Mouse (Mus musculus) macrophage (primary cell): Measurements from ENCODE around the gene Gtf3c2. TPM values are rescaled to one million over a fixed set of nuclear protein-coding genes. Genes with fewer than 3 reads are reported as not detected.

Source experiments
- H3K27ac ChIP-seq: fragments of 350-480 bp; formaldehyde crosslinking; 2 replicates; pipeline ENCODE4 v1.9.0; 2021
- H3K36me3 ChIP-seq: fragments of 350-480 bp; formaldehyde crosslinking; 2 replicates; pipeline ENCODE4 v1.9.0; 2021; ENCODE audit errors: inconsistent target
- H3K4me3 ChIP-seq: fragments of 350-480 bp; formaldehyde crosslinking; 2 replicates; pipeline ENCODE4 v1.9.0; 2021; ENCODE audit errors: inconsistent target
- H3K79me2 ChIP-seq: fragments of 350-480 bp; formaldehyde crosslinking; 2 replicates; pipeline ENCODE4 v1.9.0; 2021; ENCODE audit errors: inconsistent target
- WGBS: methylation state at CpG from one replicate; pipeline ENCODE4 v1.1.7; 2026; ENCODE audit warnings: inconsistent platforms; ENCODE audit not compliant: missing documents; 5-methylcytosine and 5-hydroxymethylcytosine counted together
- polyA plus RNA-seq: library from polyadenylated mRNA; stranded (reverse); fragments of 250-400 nt; gene quantifications from 3 replicates; pipeline ENCODE4 v1.2.4, GENCODE M21; 2018; ENCODE audit warnings: inconsistent platforms

Gtf3c2 gene
- polyA plus RNA-seq, 1 experiment from 2014 or later = 29.5 TPM

GRCm38 (mm10) chr5:31192939-31193630 lies 13.1 kb upstream of the Gtf3c2 start, which contains the start of the genes Snx17 and Eif2b4:
Gene Snx17 (plus strand): TSS chr5:31193227.
Gene Eif2b4 (minus strand): TSS chr5:31193430.
- peak within 1 kb of the TSS; percentile 99 for H3K4me3 ChIP-seq
- under 1% methylated on average over 48 of the region's 48 CpGs for WGBS
- peak within 1 kb of the TSS; percentile 90 for H3K27ac ChIP-seq
- H3K36me3 ChIP-seq = peaks cover 48% of the 10 kb centered on the region
- peaks cover 51% of the 10 kb centered on the region for H3K79me2 ChIP-seq

GRCm38 (mm10) chr5:31192045-31192938 lies 12.3 kb upstream of the Gtf3c2 start:
- H3K4me3 ChIP-seq = peak overlapping the region; percentile 99
- H3K36me3 ChIP-seq = peaks cover 46% of the 10 kb centered on the region
- peak overlapping the region; percentile 90 for H3K27ac ChIP-seq
- peaks cover 43% of the 10 kb centered on the region for H3K79me2 ChIP-seq
- 13% methylated on average over 41 of the region's 42 CpGs for WGBS

GRCm38 (mm10) chr5:31190201-31190600 lies 10.3 kb upstream of the Gtf3c2 start:
- 95% methylated on average over 8 of the region's 9 CpGs for WGBS
- Histone ChIP-seq H3K4me3 (no peak overlapping the region), H3K27ac (no peak overlapping the region), H3K79me2 (peaks cover 30% of the 10 kb centered on the region), H3K36me3 (peaks cover 36% of the 10 kb centered on the region)

- H3K36me3 ChIP-seq = peaks cover 26% of the 10 kb centered on the region
- H3K79me2 ChIP-seq = peaks cover 11% of the 10 kb centered on the region; the same call in 1 of the 2 replicates
- H3K27ac ChIP-seq = no peak overlapping the region
- no peak overlapping the region for H3K4me3 ChIP-seq
- WGBS = 76% methylated on average over 4 of the region's 4 CpGs
These were observed 8.4 kb upstream of the Gtf3c2 start for GRCm38 (mm10) chr5:31188223-31188840.

- Histone ChIP-seq H3K4me3 (no peak overlapping the region), H3K36me3 (peaks cover 7% of the 10 kb centered on the region), H3K27ac (no peak overlapping the region), H3K79me2 (peaks cover 10% of the 10 kb centered on the region)
- 85% methylated on average over 4 of the region's 4 CpGs for WGBS
These were observed 3.7 kb upstream of the Gtf3c2 start for GRCm38 (mm10) chr5:31183678-31184077.

- no peaks in the 10 kb centered on the region for H3K36me3 ChIP-seq
- H3K79me2 ChIP-seq = peaks cover 34% of the 10 kb centered on the region
- H3K4me3 ChIP-seq = peak overlapping the region; percentile 100; the same call in 1 of the 2 replicates
- WGBS = 94% methylated on average over 9 of the region's 9 CpGs
- peak overlapping the region; percentile 85 for H3K27ac ChIP-seq
These were observed 1.3 kb upstream of the Gtf3c2 start for GRCm38 (mm10) chr5:31181183-31181770.

GRCm38 (mm10) chr5:31179301-31179765 lies 611 bp downstream of the Gtf3c2 start:
- Histone ChIP-seq H3K27ac (peak overlapping the region; percentile 85), H3K4me3 (peak overlapping the region; percentile 100), H3K36me3 (no peaks in the 10 kb centered on the region), H3K79me2 (peaks cover 53% of the 10 kb centered on the region)
- WGBS = under 1% methylated on average over 25 of the region's 25 CpGs

- no peak overlapping the region for H3K4me3 ChIP-seq
- peaks cover 84% of the 10 kb centered on the region for H3K36me3 ChIP-seq
- 96% methylated on average over 4 of the region's 4 CpGs for WGBS
- H3K79me2 ChIP-seq = peaks cover 4% of the 10 kb centered on the region; the same call in 1 of the 2 replicates
- H3K27ac ChIP-seq = no peak overlapping the region
These were observed 11.3 kb downstream of the Gtf3c2 start for GRCm38 (mm10) chr5:31168630-31169029.

GRCm38 (mm10) chr5:31164878-31165277 lies 15.1 kb downstream of the Gtf3c2 start:
- no peak overlapping the region for H3K27ac ChIP-seq
- WGBS = 100% methylated on average over 1 of the region's 1 CpGs
- H3K4me3 ChIP-seq = no peak overlapping the region
- no peaks in the 10 kb centered on the region for H3K79me2 ChIP-seq
- H3K36me3 ChIP-seq = peaks cover 83% of the 10 kb centered on the region

GRCm38 (mm10) chr5:31162462-31162861 lies 17.5 kb downstream of the Gtf3c2 start:
- H3K79me2 ChIP-seq = no peaks in the 10 kb centered on the region
- no peak overlapping the region for H3K4me3 ChIP-seq
- peaks cover 83% of the 10 kb centered on the region for H3K36me3 ChIP-seq
- no peak overlapping the region for H3K27ac ChIP-seq

GRCm38 (mm10) chr5:31154152-31154553 lies 25.8 kb downstream of the Gtf3c2 start, which contains the start of gene Mpv17:
Gene Mpv17 (minus strand): TSS chr5:31154251.
- Histone ChIP-seq H3K36me3 (peaks cover 29% of the 10 kb centered on the region), H3K79me2 (peaks cover 21% of the 10 kb centered on the region), H3K4me3 (peak within 1 kb of the TSS; percentile 88), H3K27ac (peak within 1 kb of the TSS; percentile 55)
- 1% methylated on average over 19 of the region's 19 CpGs for WGBS

GRCm38 (mm10) chr5:31153516-31154151 lies 26.3 kb downstream of the Gtf3c2 start:
- Histone ChIP-seq H3K27ac (peak overlapping the region; percentile 55), H3K4me3 (peak overlapping the region; percentile 88), H3K36me3 (peaks cover 24% of the 10 kb centered on the region), H3K79me2 (peaks cover 21% of the 10 kb centered on the region)
- WGBS = 44% methylated on average over 6 of the region's 6 CpGs

- H3K27ac ChIP-seq = no peak overlapping the region
- WGBS = 91% methylated on average over 3 of the region's 3 CpGs
- H3K4me3 ChIP-seq = no peak overlapping the region
- peaks cover 21% of the 10 kb centered on the region for H3K79me2 ChIP-seq
- H3K36me3 ChIP-seq = peaks cover 7% of the 10 kb centered on the region
These were observed 28.2 kb downstream of the Gtf3c2 start for GRCm38 (mm10) chr5:31151746-31152145.

- no peak overlapping the region for H3K27ac ChIP-seq
- H3K79me2 ChIP-seq = peaks cover 21% of the 10 kb centered on the region
- H3K4me3 ChIP-seq = no peak overlapping the region
- peaks cover 22% of the 10 kb centered on the region for H3K36me3 ChIP-seq
- 98% methylated on average over 4 of the region's 4 CpGs for WGBS
These were observed 30.2 kb downstream of the Gtf3c2 start for GRCm38 (mm10) chr5:31149781-31150180.
